Comparison of ENCODE assay signal across 14 mouse cellular contexts in genomic region chr1:70866137-70866536, GRCm38 (mm10).
A peak's percentile ranks its signal among the peaks of the same experiment; 100 is the strongest.
DNase-seq lines count a peak whose midpoint lies in the region; ATAC-seq and TF ChIP-seq lines count a peak whose summit lies in the region.
"Had no signal": no experiment of that assay in that cellular context is flagged by ENCODE, and none has a peak within 500 bp of the region (broad histone marks: within the 10 kb centered on the region; RNA-seq: fewer than 3 reads in every experiment).

No protein-coding gene starts in this region.

- H3K9ac ChIP-seq in liver, adult 2 months (ENCODE audit: low read depth, low read length) = no peak overlapping the region
- H3K9ac ChIP-seq in liver, embryonic 11.5 days (ENCODE audit: low read depth, low read length) = no peak overlapping the region
- H3K9ac ChIP-seq: midbrain, embryonic 12.5 days; neural tube, embryonic 13.5 days had no signal

- no peak for ATAC-seq in liver, embryonic 11.5 days (replicated peaks; ENCODE audit: low FRiP score)

- H3K4me3 ChIP-seq in liver, adult 2 months (ENCODE audit: insufficient read depth, low read depth, low read length) = no peak overlapping the region
- no peak overlapping the region for H3K4me3 ChIP-seq in liver, embryonic 11.5 days (ENCODE audit: low read depth, low read length)
- H3K4me3 ChIP-seq in limb, embryonic 10.5 days = no peak overlapping the region
- H3K4me3 ChIP-seq: midbrain, embryonic 12.5 days; neural tube, embryonic 13.5 days had no signal

- peak; percentile 35 to 45 for DNase-seq in cerebellum, postnatal 36 days
- DNase-seq in cerebellum, adult 11 months = no peak
- peak; percentile 37 for DNase-seq in liver, adult 2 months (ENCODE audit: extremely low read depth, low read depth, low spot score)
- no peak for DNase-seq in liver, embryonic 11.5 days (ENCODE audit: low spot score)
- peak; percentile 27 for DNase-seq in adrenal gland, adult 8-10 months
- peak; percentile 82 to 83 for DNase-seq in heart, postnatal 10 days
- DNase-seq in layer of hippocampus, adult 8-10 months (ENCODE audit: low spot score in 2 of 2) = no peak
- no peak for DNase-seq in limb, embryonic 10.5 days (ENCODE audit: low spot score)
- DNase-seq: B cell, adult 2 months; cerebellum, adult 9-11 months; kidney, adult 11 months; right cerebral cortex, postnatal 25 days had no signal

- no peak for TF ChIP-seq CTCF in liver, adult 2 months (IDR thresholded peaks at IDR 0.05; ENCODE audit: low read depth, low read length)

- no peaks in the 10 kb centered on the region for H3K36me3 ChIP-seq in liver, adult 2 months (ENCODE audit: control insufficient read depth, insufficient read depth, low read length)
- no peaks in the 10 kb centered on the region for H3K36me3 ChIP-seq in liver, embryonic 11.5 days (ENCODE audit: control insufficient read depth, insufficient read depth, low read length)
- H3K36me3 ChIP-seq in limb, embryonic 10.5 days = no peaks in the 10 kb centered on the region
- H3K36me3 ChIP-seq: midbrain, embryonic 12.5 days; neural tube, embryonic 13.5 days had no signal

- no peak overlapping the region for H3K27ac ChIP-seq in liver, adult 2 months (replicated peaks; ENCODE audit: insufficient read depth, low read depth, low read length)
- no peak overlapping the region for H3K27ac ChIP-seq in liver, embryonic 11.5 days (ENCODE audit: low read depth, low read length)
- no peak overlapping the region for H3K27ac ChIP-seq in limb, embryonic 10.5 days
- H3K27ac ChIP-seq: midbrain, embryonic 12.5 days; neural tube, embryonic 13.5 days had no signal

- no peaks in the 10 kb centered on the region for H3K27me3 ChIP-seq in liver, adult 2 months (ENCODE audit: control insufficient read depth, insufficient read depth, low read length)
- H3K27me3 ChIP-seq in liver, embryonic 11.5 days (replicated peaks; ENCODE audit: control insufficient read depth, insufficient read depth, low read length) = no peaks in the 10 kb centered on the region
- H3K27me3 ChIP-seq in limb, embryonic 10.5 days (ENCODE audit: low read depth, poor library complexity, severe bottlenecking) = no peaks in the 10 kb centered on the region
- H3K27me3 ChIP-seq: neural tube, embryonic 13.5 days had no signal

- H3K9me3 ChIP-seq in liver, embryonic 11.5 days (ENCODE audit: control insufficient read depth, low read length) = no peaks in the 10 kb centered on the region
- no peaks in the 10 kb centered on the region for H3K9me3 ChIP-seq in limb, embryonic 10.5 days (replicated peaks)
- H3K9me3 ChIP-seq: midbrain, embryonic 12.5 days; neural tube, embryonic 13.5 days had no signal

- intact Hi-C loops in heart, postnatal 10 days (cut with DNase I) = no loop called here

- WGBS in liver, adult 2 months = 63% methylated on average over 5 of the region's 5 CpGs
- WGBS in liver, embryonic 11.5 days = 72% methylated on average over 5 of the region's 5 CpGs
- 70% methylated on average over 5 of the region's 5 CpGs for WGBS in limb, embryonic 10.5 days

- TF ChIP-seq POLR2A in liver, adult 2 months (IDR thresholded peaks at IDR 0.05; ENCODE audit: extremely low read depth, insufficient read depth, low read length) = no peak

- H3K4me2 ChIP-seq in liver, embryonic 11.5 days = no peak overlapping the region
- H3K4me2 ChIP-seq: midbrain, embryonic 12.5 days; neural tube, embryonic 13.5 days had no signal

- no peaks in the 10 kb centered on the region for H3K79me2 ChIP-seq in liver, adult 2 months (ENCODE audit: control insufficient read depth, insufficient read depth, low read length)

- no peaks in the 10 kb centered on the region for H3K4me1 ChIP-seq in liver, adult 2 months (ENCODE audit: control insufficient read depth, insufficient read depth, low read length)
- no peaks in the 10 kb centered on the region for H3K4me1 ChIP-seq in liver, embryonic 11.5 days (replicated peaks; ENCODE audit: control insufficient read depth, insufficient read depth, low read length)
- no peaks in the 10 kb centered on the region for H3K4me1 ChIP-seq in limb, embryonic 10.5 days
- H3K4me1 ChIP-seq: neural tube, embryonic 13.5 days had no signal

Comparison
In these comparisons a context has a peak if more than half of its experiments do, and no peak if none do; other contexts are left out.
1. DNase-seq: peak in cerebellum, postnatal 36 days (2 of 2), liver, adult 2 months (single experiment), adrenal gland, adult 8-10 months (single experiment) and heart, postnatal 10 days (2 of 2); none in cerebellum, adult 11 months (single experiment), liver, embryonic 11.5 days (single experiment), layer of hippocampus, adult 8-10 months (0 of 2) and limb, embryonic 10.5 days (single experiment).